Mouse (Mus musculus): Measurements from ENCODE around the gene Zfp689. TPM values are rescaled to one million over a fixed set of nuclear protein-coding genes. Genes with fewer than 3 reads are reported as not detected.

Zfp689 gene
- polyA plus RNA-seq, 1 experiment, result 2.1 TPM

DNA sequence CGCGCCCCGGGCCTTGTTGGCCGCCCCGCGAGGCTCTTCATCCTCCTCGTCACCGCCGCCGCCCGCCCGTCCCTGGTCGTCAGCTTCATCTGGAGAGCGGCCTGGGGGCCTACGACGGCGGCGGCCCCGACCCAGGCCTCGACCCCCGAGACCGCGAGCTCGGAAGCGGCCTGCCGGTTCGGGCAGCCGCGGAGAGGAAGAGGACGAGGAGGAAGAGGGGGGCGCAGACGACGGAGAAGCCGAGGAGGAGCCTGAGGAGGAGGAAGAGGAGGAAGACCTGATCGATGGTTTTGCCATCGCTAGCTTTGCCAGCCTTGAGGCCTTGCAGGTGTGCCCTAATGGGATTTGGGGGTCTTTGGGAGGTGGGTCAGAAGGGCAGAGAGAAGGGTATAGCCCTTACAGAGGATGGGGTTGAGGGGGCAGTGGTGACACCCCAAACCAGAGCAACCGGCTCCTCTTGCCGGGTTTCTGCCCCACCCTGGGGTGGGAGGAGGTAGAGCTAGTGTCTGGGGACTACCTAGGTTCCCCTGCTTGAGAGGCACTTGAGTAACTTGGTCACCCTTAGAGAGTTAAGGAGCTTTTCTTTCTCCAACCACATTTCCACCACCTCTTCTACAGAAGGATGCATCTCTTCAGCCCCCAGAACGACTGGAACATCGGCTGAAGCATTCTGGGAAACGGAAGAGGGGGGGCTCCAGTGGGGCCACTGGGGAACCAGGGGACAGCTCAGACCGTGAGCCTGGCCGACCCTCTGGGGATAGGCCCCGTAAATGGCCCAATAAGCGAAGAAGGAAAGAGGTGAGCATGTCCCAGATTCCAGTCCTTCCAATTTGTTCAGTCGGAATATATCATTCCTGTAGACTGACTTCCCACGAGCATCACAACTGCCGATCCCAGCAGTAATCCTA lies 30.6 kb upstream of the Zfp689 start:
- Histone ChIP-seq H3K79me2 (ENCODE audit: control insufficient read depth, insufficient read depth) (peaks cover 48% of the 10 kb centered on the region), H3K27me3 (ENCODE audit: control insufficient read depth, insufficient read depth, insufficient read length) (no peaks in the 10 kb centered on the region), H3K4me2 (ENCODE audit: low read depth) (peak overlapping the region; percentile 81), H3ac (ENCODE audit: control insufficient read depth, insufficient read length) (peak overlapping the region; percentile 93), H3K36me3 (ENCODE audit: control insufficient read depth, insufficient read depth) (peaks cover 27% of the 10 kb centered on the region), H3K4me3 (peak overlapping the region; percentile 81)
- TF ChIP-seq MYOD1 (IDR thresholded peaks at IDR 0.05; ENCODE audit: control insufficient read depth in 1 of 3, insufficient read length in 2 of 3, low read depth in 2 of 3) (no peak), TCF12 (IDR thresholded peaks at IDR 0.05; ENCODE audit: insufficient read depth, poor library complexity, severe bottlenecking) (no peak), E2F4 (IDR thresholded peaks at IDR 0.05; ENCODE audit: insufficient read depth) (no peak), TCF3 (IDR thresholded peaks at IDR 0.05; ENCODE audit: insufficient read length, low read depth) (no peak), MYOG (IDR thresholded peaks at IDR 0.05; ENCODE audit: control insufficient read depth in 1 of 3, insufficient read depth in 1 of 3, insufficient read length in 2 of 3, low read depth in 2 of 3) (no peak), SRF (IDR thresholded peaks at IDR 0.05; ENCODE audit: control insufficient read depth, insufficient read length, low read depth) (no peak), USF1 (IDR thresholded peaks at IDR 0.05; ENCODE audit: low read depth) (no peak), POLR2A (IDR thresholded peaks at IDR 0.05; ENCODE audit: insufficient read length, low read depth) (no peak), POLR2AphosphoS2 (IDR thresholded peaks at IDR 0.05; ENCODE audit: insufficient read length, low read depth) (no peak)

DNA sequence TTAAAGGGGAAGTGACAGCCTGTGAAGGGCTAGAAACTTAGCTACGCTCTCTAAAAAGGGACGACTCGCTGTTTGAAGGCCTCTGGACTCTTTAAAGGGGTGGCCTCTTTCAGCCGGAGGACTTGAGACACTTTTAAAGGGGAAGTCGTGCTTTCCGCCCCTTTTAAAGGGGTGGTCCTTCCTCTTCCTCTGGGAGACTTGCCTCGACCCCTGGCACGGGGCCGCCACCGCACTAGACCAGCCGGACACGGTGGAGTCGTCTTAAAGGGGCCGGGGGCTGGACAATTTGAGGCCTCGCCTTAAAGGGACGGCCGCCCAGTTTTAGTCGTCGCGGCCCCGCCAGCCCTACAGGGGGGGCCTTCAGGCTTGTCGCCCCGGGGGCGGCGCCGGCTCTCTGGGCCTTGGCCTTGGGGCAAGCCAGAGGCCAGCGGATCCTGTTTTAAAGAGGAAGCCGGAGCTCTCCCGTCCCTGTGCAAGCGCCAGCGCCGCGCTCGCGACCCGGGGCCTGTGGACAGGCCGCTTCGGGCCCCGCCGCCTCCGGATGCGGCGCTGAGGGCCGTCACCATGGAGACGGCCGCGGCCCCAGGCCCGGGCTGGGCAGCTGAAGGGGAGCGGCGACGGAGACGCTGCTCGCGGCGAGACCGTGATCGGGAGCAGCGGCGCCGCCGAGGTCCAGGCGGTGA lies 29.8 kb upstream of the Zfp689 start, which contains the start of gene Fbrs:
Gene Fbrs, plus strand, starts transcription at position 565 of the 683 bp plus-strand sequence.
- TF ChIP-seq SRF (IDR thresholded peaks at IDR 0.05; ENCODE audit: control insufficient read depth, insufficient read length, low read depth) (no peak), POLR2AphosphoS2 (IDR thresholded peaks at IDR 0.05; ENCODE audit: insufficient read length, low read depth) (peak; percentile 59), POLR2A (IDR thresholded peaks at IDR 0.05; ENCODE audit: insufficient read length, low read depth) (peak; percentile 41)
- peaks cover 48% of the 10 kb centered on the region for H3K79me2 ChIP-seq (ENCODE audit: control insufficient read depth, insufficient read depth)
- peak within 1 kb of the TSS; percentile 93 for H3ac ChIP-seq (ENCODE audit: control insufficient read depth, insufficient read length)
- H3K4me3 ChIP-seq, result peak within 1 kb of the TSS; percentile 81
- H3K27me3 ChIP-seq (ENCODE audit: control insufficient read depth, insufficient read depth, insufficient read length), result no peaks in the 10 kb centered on the region
- H3K4me2 ChIP-seq (ENCODE audit: low read depth), result peak within 1 kb of the TSS; percentile 81
- H3K36me3 ChIP-seq (ENCODE audit: control insufficient read depth, insufficient read depth), result peaks cover 35% of the 10 kb centered on the region

GRCm38 (mm10) chr7:127477687-127478634 lies 29.0 kb upstream of the Zfp689 start:
- Histone ChIP-seq H3K4me3 (peak overlapping the region; percentile 81), H3K79me2 (ENCODE audit: control insufficient read depth, insufficient read depth) (peaks cover 47% of the 10 kb centered on the region), H3K27me3 (ENCODE audit: control insufficient read depth, insufficient read depth, insufficient read length) (no peaks in the 10 kb centered on the region), H3K36me3 (ENCODE audit: control insufficient read depth, insufficient read depth) (peaks cover 33% of the 10 kb centered on the region), H3ac (ENCODE audit: control insufficient read depth, insufficient read length) (peak overlapping the region; percentile 93), H3K4me2 (ENCODE audit: low read depth) (peak overlapping the region; percentile 99)
- no peak for TF ChIP-seq MYOG (IDR thresholded peaks at IDR 0.05; ENCODE audit: control insufficient read depth in 1 of 3, insufficient read depth in 1 of 3, insufficient read length in 2 of 3, low read depth in 2 of 3)
- no peak for TF ChIP-seq REST (IDR thresholded peaks at IDR 0.05; ENCODE audit: insufficient read depth, insufficient read length)
- TF ChIP-seq E2F4 (IDR thresholded peaks at IDR 0.05; ENCODE audit: insufficient read depth), result no peak
- peak; percentile 88 for TF ChIP-seq SRF (IDR thresholded peaks at IDR 0.05; ENCODE audit: control insufficient read depth, insufficient read length, low read depth)
- peak; percentile 64 for TF ChIP-seq USF1 (IDR thresholded peaks at IDR 0.05; ENCODE audit: low read depth)
- TF ChIP-seq MYOD1 (IDR thresholded peaks at IDR 0.05; ENCODE audit: control insufficient read depth in 1 of 3, insufficient read length in 2 of 3, low read depth in 2 of 3), result no peak
- TF ChIP-seq MAX (IDR thresholded peaks at IDR 0.05; ENCODE audit: low read depth), result no peak
- peak; percentile 98 for TF ChIP-seq POLR2AphosphoS2 (IDR thresholded peaks at IDR 0.05; ENCODE audit: insufficient read length, low read depth)
- peak; percentile 94 for TF ChIP-seq POLR2A (IDR thresholded peaks at IDR 0.05; ENCODE audit: insufficient read length, low read depth)

DNA sequence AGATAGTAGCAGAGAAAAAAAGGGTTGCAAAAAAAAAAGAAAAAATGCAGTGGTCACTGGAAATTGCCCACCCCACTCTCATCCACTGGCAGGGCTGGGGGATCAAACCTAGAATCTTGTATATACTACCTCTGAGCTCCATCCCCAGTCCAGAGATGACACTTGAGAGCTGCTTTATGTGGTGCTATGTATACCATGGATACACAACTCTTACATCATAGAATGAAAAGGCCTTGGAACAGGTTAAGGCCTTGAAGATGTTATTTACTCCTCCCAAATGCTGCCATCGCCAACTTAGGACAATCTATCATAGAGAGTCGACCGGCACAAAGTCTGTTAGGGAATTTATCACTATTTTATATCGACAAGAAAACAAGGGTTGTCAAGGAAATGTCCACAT lies 27.9 kb upstream of the Zfp689 start:
- Histone ChIP-seq H3K4me3 (peak overlapping the region; percentile 81), H3K4me2 (ENCODE audit: low read depth) (peak overlapping the region; percentile 99), H3K36me3 (ENCODE audit: control insufficient read depth, insufficient read depth) (peaks cover 29% of the 10 kb centered on the region), H3K27me3 (ENCODE audit: control insufficient read depth, insufficient read depth, insufficient read length) (no peaks in the 10 kb centered on the region), H3K79me2 (ENCODE audit: control insufficient read depth, insufficient read depth) (peaks cover 45% of the 10 kb centered on the region), H3ac (ENCODE audit: control insufficient read depth, insufficient read length) (no peak overlapping the region)
- TF ChIP-seq MAX (IDR thresholded peaks at IDR 0.05; ENCODE audit: low read depth), result no peak
- no peak for TF ChIP-seq CEBPB (IDR thresholded peaks at IDR 0.05; ENCODE audit: insufficient read depth, poor library complexity, severe bottlenecking)
- no peak for TF ChIP-seq POLR2A (IDR thresholded peaks at IDR 0.05; ENCODE audit: insufficient read length, low read depth)
- TF ChIP-seq MYOG (IDR thresholded peaks at IDR 0.05; ENCODE audit: control insufficient read depth in 1 of 3, insufficient read depth in 1 of 3, insufficient read length in 2 of 3, low read depth in 2 of 3), result no peak
- no peak for TF ChIP-seq MYOD1 (IDR thresholded peaks at IDR 0.05; ENCODE audit: control insufficient read depth in 1 of 3, insufficient read length in 2 of 3, low read depth in 2 of 3)
- TF ChIP-seq USF1 (IDR thresholded peaks at IDR 0.05; ENCODE audit: low read depth), result no peak
- no peak for TF ChIP-seq POLR2AphosphoS2 (IDR thresholded peaks at IDR 0.05; ENCODE audit: insufficient read length, low read depth)
- no peak for TF ChIP-seq TCF12 (IDR thresholded peaks at IDR 0.05; ENCODE audit: insufficient read depth, poor library complexity, severe bottlenecking)
- no peak for TF ChIP-seq SRF (IDR thresholded peaks at IDR 0.05; ENCODE audit: control insufficient read depth, insufficient read length, low read depth)
- TF ChIP-seq TCF3 (IDR thresholded peaks at IDR 0.05; ENCODE audit: insufficient read length, low read depth), result no peak
- no peak for TF ChIP-seq E2F4 (IDR thresholded peaks at IDR 0.05; ENCODE audit: insufficient read depth)
